In genomic region chr11:30777498-30777897, GRCm38 (mm10) we compare ENCODE assay signal across 19 mouse cellular contexts. TPM values are rescaled to one million over a fixed set of nuclear protein-coding genes. Genes with fewer than 3 reads are reported as not detected.
DNase-seq lines count a peak whose midpoint lies in the region; ATAC-seq and TF ChIP-seq lines count a peak whose summit lies in the region.
"Had no signal": no experiment of that assay in that cellular context is flagged by ENCODE, and none has a peak within 500 bp of the region (broad histone marks: within the 10 kb centered on the region; RNA-seq: fewer than 3 reads in every experiment).

No protein-coding gene starts in this region.

- no peak overlapping the region for H3K9ac ChIP-seq in embryonic facial prominence, embryonic 11.5 days (replicated peaks; ENCODE audit: low read length)
- no peak overlapping the region for H3K9ac ChIP-seq in hindbrain, embryonic 13.5 days
- no peak overlapping the region for H3K9ac ChIP-seq in hindbrain, postnatal 0 days (replicated peaks; ENCODE audit: low read length)
- H3K9ac ChIP-seq: heart, embryonic 15.5 days had no signal

- WGBS in embryonic facial prominence, embryonic 11.5 days, result 79% methylated on average over 4 of the region's 4 CpGs
- 85% methylated on average over 4 of the region's 4 CpGs for WGBS in embryonic facial prominence, embryonic 10.5 days
- WGBS in hindbrain, embryonic 13.5 days, result 86% methylated on average over 4 of the region's 4 CpGs
- WGBS in hindbrain, postnatal 0 days, result 90% methylated on average over 4 of the region's 4 CpGs

- no peak overlapping the region for H3K4me2 ChIP-seq in embryonic facial prominence, embryonic 11.5 days (ENCODE audit: low read depth, low read length)
- H3K4me2 ChIP-seq in hindbrain, embryonic 13.5 days, result no peak overlapping the region
- H3K4me2 ChIP-seq in hindbrain, postnatal 0 days (ENCODE audit: low read depth, low read length), result no peak overlapping the region
- H3K4me2 ChIP-seq: heart, embryonic 15.5 days had no signal

- no peaks in the 10 kb centered on the region for H3K4me1 ChIP-seq in embryonic facial prominence, embryonic 11.5 days (ENCODE audit: control insufficient read depth, insufficient read depth, low read length)
- peaks cover 20% of the 10 kb centered on the region for H3K4me1 ChIP-seq in embryonic facial prominence, embryonic 10.5 days
- H3K4me1 ChIP-seq in hindbrain, embryonic 13.5 days (replicated peaks), result peaks cover 31% of the 10 kb centered on the region
- peaks cover 4% of the 10 kb centered on the region for H3K4me1 ChIP-seq in hindbrain, postnatal 0 days (ENCODE audit: insufficient read depth, low read length)
- H3K4me1 ChIP-seq in megakaryocyte, embryonic 14.5 days, result peaks cover 47% of the 10 kb centered on the region

- TF ChIP-seq CTCF in hindbrain, postnatal 0 days (IDR thresholded peaks at IDR 0.05; ENCODE audit: low read depth), result no peak

- no peaks in the 10 kb centered on the region for H3K27me3 ChIP-seq in embryonic facial prominence, embryonic 11.5 days (ENCODE audit: control insufficient read depth, insufficient read depth, low read length)
- H3K27me3 ChIP-seq in embryonic facial prominence, embryonic 10.5 days (replicated peaks; ENCODE audit: low read depth, poor library complexity, severe bottlenecking), result no peaks in the 10 kb centered on the region
- H3K27me3 ChIP-seq in hindbrain, embryonic 13.5 days, result no peaks in the 10 kb centered on the region
- H3K27me3 ChIP-seq in hindbrain, postnatal 0 days (ENCODE audit: insufficient read depth, low read length), result no peaks in the 10 kb centered on the region
- no peaks in the 10 kb centered on the region for H3K27me3 ChIP-seq in megakaryocyte, embryonic 14.5 days (replicated peaks)
- H3K27me3 ChIP-seq: CH12.LX; heart, embryonic 15.5 days had no signal

- no peaks in the 10 kb centered on the region for H3K36me3 ChIP-seq in embryonic facial prominence, embryonic 11.5 days (replicated peaks; ENCODE audit: control insufficient read depth, insufficient read depth, low read depth, low read length)
- no peaks in the 10 kb centered on the region for H3K36me3 ChIP-seq in embryonic facial prominence, embryonic 10.5 days (replicated peaks)
- H3K36me3 ChIP-seq in hindbrain, embryonic 13.5 days, result no peaks in the 10 kb centered on the region
- no peaks in the 10 kb centered on the region for H3K36me3 ChIP-seq in hindbrain, postnatal 0 days (ENCODE audit: insufficient read depth, low read length)
- peaks cover 2% of the 10 kb centered on the region for H3K36me3 ChIP-seq in megakaryocyte, embryonic 14.5 days (replicated peaks; ENCODE audit: low read length)
- H3K36me3 ChIP-seq: heart, embryonic 15.5 days; midbrain, embryonic 10.5 days had no signal

- 0 out of 2 replicates have a peak, but pooled peaks have one; percentile 54 for ATAC-seq in embryonic facial prominence, embryonic 11.5 days (replicated peaks; ENCODE audit: insufficient number of reproducible peaks, low FRiP score, low TSS enrichment, low read depth)
- ATAC-seq in hindbrain, embryonic 13.5 days (ENCODE audit: low FRiP score), result 0 out of 2 replicates have a peak, but pooled peaks have one; percentile 17
- ATAC-seq in hindbrain, postnatal 0 days, result no peak
- ATAC-seq in megakaryocyte, adult 5-6 weeks (ENCODE audit: poor library complexity, severe bottlenecking), result no peak
- ATAC-seq in megakaryocyte progenitor cell, adult 5-6 weeks (replicated peaks; ENCODE audit: poor library complexity), result peak; percentile 48
- ATAC-seq: forebrain, embryonic 16.5 days; intestine, embryonic 16.5 days; lung, postnatal 0 days had no signal

- DNase-seq in embryonic facial prominence, embryonic 11.5 days (ENCODE audit: low spot score), result no peak
- DNase-seq in embryonic facial prominence, embryonic 10.5 days (ENCODE audit: low spot score), result no peak
- no peak for DNase-seq in hindbrain, postnatal 0 days (ENCODE audit: low spot score)
- DNase-seq in ovary, postnatal 14 days (ENCODE audit: low spot score), result no peak
- DNase-seq: adrenal gland, postnatal 25 days; cerebellum, adult 8-10 months; gastrocnemius, postnatal 10 days; thymus, postnatal 25 days had no signal

- no peak overlapping the region for H3K4me3 ChIP-seq in embryonic facial prominence, embryonic 11.5 days (ENCODE audit: low read depth, low read length)
- no peak overlapping the region for H3K4me3 ChIP-seq in embryonic facial prominence, embryonic 10.5 days
- no peak overlapping the region for H3K4me3 ChIP-seq in hindbrain, embryonic 13.5 days
- no peak overlapping the region for H3K4me3 ChIP-seq in hindbrain, postnatal 0 days (ENCODE audit: low read length)
- peak overlapping the region; percentile 71 for H3K4me3 ChIP-seq in megakaryocyte, embryonic 14.5 days (replicated peaks)
- H3K4me3 ChIP-seq: erythroblast, embryonic 14.5 days; heart, embryonic 15.5 days; midbrain, embryonic 10.5 days had no signal

- no peaks in the 10 kb centered on the region for H3K9me3 ChIP-seq in embryonic facial prominence, embryonic 11.5 days (replicated peaks; ENCODE audit: control insufficient read depth, low read length)
- H3K9me3 ChIP-seq in embryonic facial prominence, embryonic 10.5 days, result no peaks in the 10 kb centered on the region
- no peaks in the 10 kb centered on the region for H3K9me3 ChIP-seq in hindbrain, embryonic 13.5 days
- H3K9me3 ChIP-seq in hindbrain, postnatal 0 days (ENCODE audit: low read length), result no peaks in the 10 kb centered on the region
- H3K9me3 ChIP-seq in megakaryocyte, embryonic 14.5 days, result no peaks in the 10 kb centered on the region
- H3K9me3 ChIP-seq: heart, embryonic 15.5 days; midbrain, embryonic 10.5 days had no signal

- no peak overlapping the region for H3K27ac ChIP-seq in embryonic facial prominence, embryonic 11.5 days (replicated peaks; ENCODE audit: low read depth, low read length)
- H3K27ac ChIP-seq in embryonic facial prominence, embryonic 10.5 days (replicated peaks), result no peak overlapping the region
- no peak overlapping the region for H3K27ac ChIP-seq in hindbrain, embryonic 13.5 days
- H3K27ac ChIP-seq in hindbrain, postnatal 0 days, result no peak overlapping the region
- H3K27ac ChIP-seq: heart, embryonic 15.5 days; midbrain, embryonic 10.5 days had no signal

RNA-seq across cellular contexts. Expression of gene Psme4, which starts 6.0 kb away (rescaled TPM):
- 33.8 and 35.3 TPM in 2 replicates for polyA plus RNA-seq in embryonic facial prominence, embryonic 11.5 days (2014; fragmentation: Nextera tagmentation; extraction: Ambion mirVana)
- polyA plus RNA-seq in embryonic facial prominence, embryonic 10.5 days (2016; fragmentation: Nextera tagmentation; extraction: Ambion mirVana), result 28.5 and 29.5 TPM in 2 replicates
- polyA plus RNA-seq in hindbrain, embryonic 13.5 days (2015; fragmentation: Nextera tagmentation; extraction: Ambion mirVana), result 20.8 and 22.1 TPM in 2 replicates
- total RNA-seq in hindbrain, postnatal 0 days (2014; rRNA removed), result 34.5 and 37.7 TPM in 2 replicates
- polyA plus RNA-seq in hindbrain, postnatal 0 days (2015; fragmentation: Nextera tagmentation; extraction: Ambion mirVana), result 10.2 and 11.1 TPM in 2 replicates
- polyA plus RNA-seq in megakaryocyte, embryonic 14.5 days (2012; ENCODE audit: insufficient read depth, low replicate concordance), result 0.25 and 1.9 TPM in 2 replicates
- 51.9 and 60.5 TPM in 2 replicates for total RNA-seq in megakaryocyte, adult 5-6 weeks (2015)
- 52.5 and 54.8 TPM in 2 replicates for total RNA-seq in megakaryocyte, adult 5-6 weeks (2017)
- total RNA-seq in megakaryocyte progenitor cell, adult 5-6 weeks (2015), result 46.7 and 51.2 TPM in 2 replicates
- total RNA-seq in megakaryocyte progenitor cell, adult 5-6 weeks (2017), result 44.1 and 49.0 TPM in 2 replicates

Comparison
In these comparisons a context has a peak if more than half of its experiments do, and no peak if none do; other contexts are left out.
1. ATAC-seq: peak in embryonic facial prominence, embryonic 11.5 days (single experiment), hindbrain, embryonic 13.5 days (single experiment) and megakaryocyte progenitor cell, adult 5-6 weeks (single experiment); none in hindbrain, postnatal 0 days (single experiment) and megakaryocyte, adult 5-6 weeks (single experiment).